Mouse (Mus musculus) intestine, embryonic 16.5 days (tissue): ENCODE measurements around the gene Kif19a. TPM values are rescaled to one million over a fixed set of nuclear protein-coding genes. Genes with fewer than 3 reads are reported as not detected.

Experiments used
- ATAC-seq: fragments of 200-750 bp; cut with Nextera tagmentation; 2 replicates; pipeline ENCODE4 v1.8.0; 2017; ENCODE audit warnings: moderate TSS enrichment, moderate library complexity
- H3K27ac ChIP-seq: fragments of 300-500 bp; sonication (generic); 2 replicates; pipeline ENCODE4 v1.5.1; 2014; ENCODE audit warnings: mild to moderate bottlenecking, low read length
- H3K27me3 ChIP-seq: fragments of 300-500 bp; sonication (generic); replicated peaks from 2 replicates; pipeline ENCODE4 v1.6.1; 2014; ENCODE audit warnings: low read length, control low read depth, mixed read lengths; ENCODE audit not compliant: control insufficient read depth, insufficient read depth
- H3K36me3 ChIP-seq: fragments of 300-500 bp; sonication (generic); 2 replicates; pipeline ENCODE4 v1.6.1; 2014; ENCODE audit warnings: low read length, control low read depth; ENCODE audit not compliant: control insufficient read depth, insufficient read depth
- H3K4me1 ChIP-seq: fragments of 300-500 bp; sonication (generic); 2 replicates; pipeline ENCODE4 v1.6.1; 2014; ENCODE audit warnings: low read length, control low read depth, mixed read lengths; ENCODE audit not compliant: control insufficient read depth, insufficient read depth
- H3K4me2 ChIP-seq: fragments of 300-500 bp; sonication (generic); 2 replicates; pipeline ENCODE4 v1.6.1; 2014; ENCODE audit warnings: low read depth, low read length, control low read depth
- H3K4me3 ChIP-seq: fragments of 300-500 bp; sonication (generic); 2 replicates; pipeline ENCODE4 v1.5.1; 2014; ENCODE audit warnings: mild to moderate bottlenecking, low read length
- H3K9ac ChIP-seq: fragments of 300-500 bp; sonication (generic); 2 replicates; pipeline ENCODE4 v1.6.1; 2014; ENCODE audit warnings: low read depth, low read length
- H3K9me3 ChIP-seq: fragments of 300-500 bp; sonication (generic); 2 replicates; pipeline ENCODE4 v1.6.1; 2016; ENCODE audit warnings: low read length, control low read depth; ENCODE audit not compliant: control insufficient read depth
- WGBS: fragments of 180-500 bp; shearing (Covaris S2); extraction: QIAGEN DNeasy Blood & Tissue Kit; methylation state at CpG from one replicate; pipeline ENCODE4 v1.1.7; 2014; 5-methylcytosine and 5-hydroxymethylcytosine counted together
- polyA plus RNA-seq: library from polyadenylated mRNA; unstranded; fragments of >200 nt; fragmentation: Nextera tagmentation; extraction: Ambion mirVana; gene quantifications from 2 replicates; pipeline ENCODE4 v1.2.1, GENCODE M21; 2015

Gene Kif19a
- polyA plus RNA-seq, 1 experiment from 2014 or later = 0.51 TPM

- Histone ChIP-seq H3K27me3 (peaks cover 78% of the 10 kb centered on the region), H3K9me3 (no peaks in the 10 kb centered on the region), H3K4me1 (peaks cover 17% of the 10 kb centered on the region), H3K4me3 (no peak overlapping the region), H3K4me2 (no peak overlapping the region), H3K27ac (no peak overlapping the region), H3K36me3 (no peaks in the 10 kb centered on the region), H3K9ac (no peak overlapping the region)
- ATAC-seq = no peak
- WGBS = 72% methylated on average over 12 of the region's 12 CpGs
These were observed 25.0 kb downstream of the Kif19a start for GRCm38 (mm10) chr11:114790171-114790570.

GRCm38 (mm10) chr11:114790841-114791240, 25.7 kb downstream of the Kif19a start:
- H3K4me1 ChIP-seq = peaks cover 20% of the 10 kb centered on the region
- H3K4me3 ChIP-seq = no peak overlapping the region
- ATAC-seq = no peak
- WGBS = 25% methylated on average over 4 of the region's 4 CpGs
- no peak overlapping the region for H3K4me2 ChIP-seq
- H3K36me3 ChIP-seq = no peaks in the 10 kb centered on the region
- no peak overlapping the region for H3K9ac ChIP-seq
- H3K9me3 ChIP-seq = no peaks in the 10 kb centered on the region
- no peak overlapping the region for H3K27ac ChIP-seq
- H3K27me3 ChIP-seq = peaks cover 72% of the 10 kb centered on the region

- H3K27me3 ChIP-seq = peaks cover 66% of the 10 kb centered on the region
These were observed 26.2 kb downstream of the Kif19a start for GRCm38 (mm10) chr11:114791351-114791889.

GRCm38 (mm10) chr11:114791891-114792411, 26.8 kb downstream of the Kif19a start:
- 1% methylated on average over 59 of the region's 59 CpGs for WGBS
- H3K27me3 ChIP-seq = peaks cover 61% of the 10 kb centered on the region
- peak overlapping the region; percentile 80 for H3K4me2 ChIP-seq
- H3K36me3 ChIP-seq = no peaks in the 10 kb centered on the region
- no peak overlapping the region for H3K27ac ChIP-seq
- H3K4me1 ChIP-seq = peaks cover 16% of the 10 kb centered on the region
- peak overlapping the region; percentile 4; the same call in 1 of the 2 replicates for H3K9ac ChIP-seq
- peak overlapping the region; percentile 49 for H3K4me3 ChIP-seq
- no peak for ATAC-seq
- no peaks in the 10 kb centered on the region for H3K9me3 ChIP-seq

More at GRCm38 (mm10) chr11:114791351-114791889, 26.2 kb downstream of the Kif19a start:
- Histone ChIP-seq H3K36me3 (no peaks in the 10 kb centered on the region), H3K4me3 (peak overlapping the region; percentile 49), H3K9me3 (no peaks in the 10 kb centered on the region), H3K27ac (no peak overlapping the region), H3K4me2 (peak overlapping the region; percentile 80), H3K4me1 (peaks cover 17% of the 10 kb centered on the region), H3K9ac (peak overlapping the region; percentile 29; the same call in 1 of the 2 replicates)
- no peak for ATAC-seq
- WGBS = 3% methylated on average over 50 of the region's 50 CpGs

- no peak overlapping the region for H3K4me3 ChIP-seq
- no peaks in the 10 kb centered on the region for H3K9me3 ChIP-seq
- no peak for ATAC-seq
- H3K4me2 ChIP-seq = no peak overlapping the region
- no peak overlapping the region for H3K9ac ChIP-seq
- WGBS = 59% methylated on average over 5 of the region's 5 CpGs
- no peak overlapping the region for H3K27ac ChIP-seq
- H3K27me3 ChIP-seq = peaks cover 52% of the 10 kb centered on the region
- H3K36me3 ChIP-seq = no peaks in the 10 kb centered on the region
- H3K4me1 ChIP-seq = peaks cover 16% of the 10 kb centered on the region
These were observed 27.8 kb downstream of the Kif19a start for GRCm38 (mm10) chr11:114792931-114793494.

GRCm38 (mm10) chr11:114793868-114794545, 28.8 kb downstream of the Kif19a start:
- Histone ChIP-seq H3K27me3 (peaks cover 48% of the 10 kb centered on the region), H3K36me3 (no peaks in the 10 kb centered on the region), H3K9me3 (no peaks in the 10 kb centered on the region), H3K4me2 (no peak overlapping the region), H3K4me3 (no peak overlapping the region), H3K4me1 (peaks cover 16% of the 10 kb centered on the region), H3K9ac (no peak overlapping the region), H3K27ac (no peak overlapping the region)
- ATAC-seq = no peak
- WGBS = 66% methylated on average over 19 of the region's 19 CpGs

- Histone ChIP-seq H3K27me3 (peaks cover 42% of the 10 kb centered on the region), H3K4me1 (peaks cover 16% of the 10 kb centered on the region), H3K4me3 (no peak overlapping the region), H3K9ac (no peak overlapping the region), H3K27ac (peak overlapping the region; percentile 28; the same call in 1 of the 2 replicates), H3K9me3 (no peaks in the 10 kb centered on the region), H3K36me3 (no peaks in the 10 kb centered on the region), H3K4me2 (no peak overlapping the region)
- WGBS = 53% methylated on average over 4 of the region's 4 CpGs
- ATAC-seq = no peak
These were observed 29.5 kb downstream of the Kif19a start for GRCm38 (mm10) chr11:114794691-114795090.

- Histone ChIP-seq H3K27ac (peak overlapping the region; percentile 28; the same call in 1 of the 2 replicates), H3K4me1 (peaks cover 16% of the 10 kb centered on the region), H3K36me3 (no peaks in the 10 kb centered on the region), H3K9me3 (no peaks in the 10 kb centered on the region), H3K9ac (peak overlapping the region; percentile 50), H3K4me3 (peak overlapping the region; percentile 49), H3K27me3 (peaks cover 36% of the 10 kb centered on the region), H3K4me2 (peak overlapping the region; percentile 69)
- peak; percentile 77 for ATAC-seq
- WGBS = 0% methylated on average over 7 of the region's 7 CpGs
These were observed 30.1 kb downstream of the Kif19a start for GRCm38 (mm10) chr11:114795231-114795746.

- Histone ChIP-seq H3K4me1 (peaks cover 16% of the 10 kb centered on the region), H3K27ac (peak within 1 kb of the TSS; percentile 28; the same call in 1 of the 2 replicates), H3K36me3 (no peaks in the 10 kb centered on the region), H3K27me3 (peaks cover 30% of the 10 kb centered on the region), H3K9ac (peak within 1 kb of the TSS; percentile 50), H3K9me3 (no peaks in the 10 kb centered on the region), H3K4me2 (peak within 1 kb of the TSS; percentile 69), H3K4me3 (peak within 1 kb of the TSS; percentile 49)
- WGBS = 11% methylated on average over 4 of the region's 4 CpGs
- ATAC-seq = peak; percentile 41; the same call in 1 of the 2 replicates
These were observed 30.7 kb downstream of the Kif19a start, which contains the start of gene Btbd17 for GRCm38 (mm10) chr11:114795848-114796322. Gene Btbd17, minus strand, starts transcription at chr11:114795945.
